7 mouse cellular contexts compared by ENCODE assay signal in genomic region chr8:95429945-95430344, GRCm38 (mm10). TPM values are rescaled to one million over a fixed set of nuclear protein-coding genes. Genes with fewer than 3 reads are reported as not detected.
DNase-seq lines count a peak whose midpoint lies in the region; ATAC-seq and TF ChIP-seq lines count a peak whose summit lies in the region.

No protein-coding gene starts in this region.

- WGBS in hindbrain, embryonic 15.5 days = 2% methylated on average over 3 of the region's 3 CpGs

- H3K4me2 ChIP-seq in hindbrain, embryonic 15.5 days = peak overlapping the region; percentile 41
- H3K4me2 ChIP-seq in myocyte (ENCODE audit: low read depth) = peak overlapping the region; percentile 48

- TF ChIP-seq POLR2A in myocyte (IDR thresholded peaks at IDR 0.05; ENCODE audit: insufficient read length, low read depth) = no peak

- no peaks in the 10 kb centered on the region for H3K36me3 ChIP-seq in hindbrain, embryonic 15.5 days
- H3K36me3 ChIP-seq in myocyte (ENCODE audit: control insufficient read depth, insufficient read depth) = no peaks in the 10 kb centered on the region

- ATAC-seq in hindbrain, embryonic 15.5 days (ENCODE audit: low FRiP score, low read depth) = peak; percentile 39; the same call in 1 of the 2 replicates

- H3K79me2 ChIP-seq in myocyte (ENCODE audit: control insufficient read depth, insufficient read depth) = peaks cover 80% of the 10 kb centered on the region

- no peak overlapping the region for H3K4me3 ChIP-seq in hindbrain, embryonic 15.5 days
- H3K4me3 ChIP-seq in myocyte = no peak overlapping the region

- H3K4me1 ChIP-seq in hindbrain, embryonic 15.5 days (replicated peaks) = peaks cover 84% of the 10 kb centered on the region

- H3ac ChIP-seq in myocyte (ENCODE audit: control insufficient read depth, insufficient read length) = no peak overlapping the region

- H3K27me3 ChIP-seq in hindbrain, embryonic 15.5 days = no peaks in the 10 kb centered on the region
- no peaks in the 10 kb centered on the region for H3K27me3 ChIP-seq in myocyte (ENCODE audit: control insufficient read depth, insufficient read depth, insufficient read length)

- peak overlapping the region; percentile 58 for H3K27ac ChIP-seq in hindbrain, embryonic 15.5 days (replicated peaks)

- H3K9me3 ChIP-seq in hindbrain, embryonic 15.5 days = no peaks in the 10 kb centered on the region

- DNase-seq in adipocyte (ENCODE audit: low spot score) = peak; percentile 81
- peak; percentile 38 for DNase-seq in cerebellum, adult 9-10 months
- peak; percentile 30 to 34 for DNase-seq in gastrocnemius, adult 8-10 months (ENCODE audit: low spot score in 2 of 2)
- peak; percentile 45 to 76 for DNase-seq in layer of hippocampus, postnatal 14 days (ENCODE audit: low spot score in 2 of 2)
- DNase-seq in urinary bladder, postnatal 10 days (ENCODE audit: low spot score) = no peak

- peak overlapping the region; percentile 18; the same call in 1 of the 2 replicates for H3K9ac ChIP-seq in hindbrain, embryonic 15.5 days

TF ChIP-seq in myocyte, 11 proteins besides CTCF, POLR2A, EP300 and RAD21:
- TF ChIP-seq SRF (IDR thresholded peaks at IDR 0.05; ENCODE audit: control insufficient read depth, insufficient read length, low read depth) = no peak
- peak in 1 of 3 experiments; percentile 8 for TF ChIP-seq MYOD1 (IDR thresholded peaks at IDR 0.05; ENCODE audit: control insufficient read depth in 1 of 3, insufficient read length in 2 of 3, low read depth in 2 of 3)

RNA-seq across cellular contexts. Expression of gene Cfap20, which starts 4.7 kb away (rescaled TPM):
- total RNA-seq in gastrocnemius, adult 8-10 months (2022) = 1 to 10 TPM; 3.6 to 6.4 (median 5.3) TPM
- 120 and 122 TPM in 2 replicates for polyA plus RNA-seq in hindbrain, embryonic 15.5 days (2015; fragmentation: Nextera tagmentation; extraction: Ambion mirVana)
- total RNA-seq in layer of hippocampus, postnatal 14 days (2021) = 10 to 100 TPM; 58.5 to 62.5 TPM
- 39.9 TPM for polyA plus RNA-seq in myocyte (2012; fragmentation: generic; extraction: Trizol)

RNA-seq across cellular contexts. Expression of gene Csnk2a2, which starts 59.9 kb away (rescaled TPM):
- 10 to 100 TPM; 19.8 to 24.9 (median 22.2) TPM for total RNA-seq in gastrocnemius, adult 8-10 months (2022)
- 7.5 and 13.0 TPM in 2 replicates for polyA plus RNA-seq in hindbrain, embryonic 15.5 days (2015; fragmentation: Nextera tagmentation; extraction: Ambion mirVana)
- 10 to 100 TPM; 77.4 to 79.8 TPM for total RNA-seq in layer of hippocampus, postnatal 14 days (2021)
- polyA plus RNA-seq in myocyte (2012; fragmentation: generic; extraction: Trizol) = 51.9 TPM

Comparison
In these comparisons a context has a peak if more than half of its experiments do, and no peak if none do; other contexts are left out.
1. RNA of gene Cfap20, which starts 4.7 kb away (total RNA-seq): 58.5 to 62.5 TPM in layer of hippocampus, postnatal 14 days; 3.6 to 6.4 TPM in gastrocnemius, adult 8-10 months; every median in the first group is over 4 times any median in the second.